Mouse (Mus musculus): ENCODE results near the gene Ncl. TPM values are rescaled to one million over a fixed set of nuclear protein-coding genes. Genes with fewer than 3 reads are reported as not detected.

Gene Ncl
- polyA plus RNA-seq, 1 experiment from 2014 or later, result 337 TPM

DNA sequence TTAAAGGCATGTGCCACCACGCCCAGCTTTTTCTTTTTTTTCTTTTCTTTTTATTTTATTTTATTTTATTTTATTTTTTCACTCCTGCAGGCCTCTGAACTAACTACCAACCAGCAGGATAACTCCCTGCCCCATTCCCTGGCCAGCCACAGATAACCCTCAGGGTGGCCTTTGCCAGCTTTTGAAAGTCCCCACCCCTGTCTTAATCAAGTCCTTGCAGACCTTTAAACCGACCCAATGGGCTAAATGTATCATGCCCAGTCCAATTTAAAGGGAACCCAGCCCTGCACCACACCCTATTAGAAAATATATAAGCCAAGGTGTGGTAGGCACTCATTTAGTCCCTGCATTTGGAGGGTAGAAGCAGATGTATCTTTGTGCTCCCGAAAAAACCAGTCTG is 46.9 kb downstream of the Ncl start:
- ATAC-seq (ENCODE audit: insufficient number of reproducible peaks, low FRiP score), result no peak
- Histone ChIP-seq H3K9ac (no peak overlapping the region), H3K4me1 (replicated peaks) (peaks cover 9% of the 10 kb centered on the region), H3K36me3 (no peaks in the 10 kb centered on the region), H3K27me3 (replicated peaks) (peaks cover 16% of the 10 kb centered on the region; the same call in 1 of the 2 replicates), H3K4me2 (no peak overlapping the region), H3K9me3 (replicated peaks) (0 out of 2 replicates have a peak, but pooled peaks cover 3% of the 10 kb centered on the region), H3K27ac (ENCODE audit: poor library complexity, severe bottlenecking) (no peak overlapping the region), H3K4me3 (no peak overlapping the region)
- 70% methylated on average over 3 of the region's 3 CpGs for WGBS

DNA sequence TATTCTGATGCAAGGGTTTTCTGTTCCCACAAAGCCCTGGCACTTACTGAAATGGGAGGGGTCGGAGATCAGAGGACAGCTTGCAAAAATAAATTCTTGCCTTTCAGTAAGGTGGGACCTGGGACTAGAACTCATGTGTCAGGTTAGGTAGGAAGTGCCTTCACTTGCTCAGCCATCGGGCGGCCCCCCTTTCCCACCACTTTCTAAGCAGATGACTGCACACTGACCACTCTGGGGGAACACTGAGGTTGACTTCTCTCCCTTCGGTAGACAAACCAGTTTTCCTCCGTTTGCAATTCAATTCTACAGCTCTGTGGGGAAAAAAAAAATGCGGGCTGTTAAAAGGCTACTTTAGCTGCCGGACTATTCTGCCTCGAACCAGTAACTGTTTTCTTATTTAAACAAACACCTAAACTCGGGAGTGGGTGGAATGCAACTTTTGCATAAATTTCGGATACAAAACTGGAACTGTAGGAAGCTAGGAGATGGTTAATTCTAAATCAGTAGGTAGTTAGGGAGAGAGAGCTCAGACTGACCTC is 47.7 kb downstream of the Ncl start:
- Histone ChIP-seq H3K9me3 (replicated peaks) (0 out of 2 replicates have a peak, but pooled peaks cover 3% of the 10 kb centered on the region), H3K27ac (ENCODE audit: poor library complexity, severe bottlenecking) (no peak overlapping the region), H3K36me3 (no peaks in the 10 kb centered on the region), H3K4me2 (no peak overlapping the region), H3K27me3 (replicated peaks) (peaks cover 23% of the 10 kb centered on the region; the same call in 1 of the 2 replicates), H3K9ac (no peak overlapping the region), H3K4me1 (replicated peaks) (peaks cover 9% of the 10 kb centered on the region), H3K4me3 (no peak overlapping the region)
- no peak for ATAC-seq (ENCODE audit: insufficient number of reproducible peaks, low FRiP score)
- 42% methylated on average over 10 of the region's 10 CpGs for WGBS

DNA sequence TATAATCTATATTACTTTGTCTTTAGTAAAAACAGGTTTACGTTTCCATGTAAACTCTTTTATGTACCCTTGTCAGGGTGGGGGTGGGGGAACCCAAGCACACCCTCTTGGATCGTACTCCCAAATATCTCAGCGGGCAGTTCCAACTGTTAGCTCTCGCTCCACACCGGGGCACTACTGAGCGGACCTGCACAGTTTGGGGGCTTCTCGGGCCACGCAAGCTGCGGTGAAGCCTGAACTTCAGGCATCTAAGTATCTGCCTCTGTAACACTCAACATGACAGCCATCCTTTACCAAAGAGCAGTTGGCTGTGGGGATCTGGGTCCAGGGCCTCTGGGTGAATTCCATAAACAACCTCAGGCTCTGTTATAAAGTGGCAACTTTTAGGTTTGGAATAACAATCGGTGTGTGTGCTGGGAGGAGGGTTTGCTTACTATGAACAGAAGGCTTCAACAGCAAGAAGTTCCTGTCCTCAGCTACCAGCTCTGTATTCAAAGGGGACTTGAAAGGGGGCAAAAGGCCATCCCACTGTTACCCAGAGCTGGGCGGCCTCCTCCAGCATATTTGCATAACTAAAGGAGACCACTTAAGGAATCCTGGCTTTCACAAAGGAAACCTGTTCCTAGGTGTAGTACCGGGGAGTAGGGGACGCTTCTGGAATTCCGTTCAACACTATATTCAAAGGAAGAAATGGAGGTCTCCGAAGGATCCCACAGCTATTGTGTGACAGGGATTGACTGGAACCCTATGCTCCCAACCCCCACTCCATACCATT is 48.5 kb downstream of the Ncl start:
- 44% methylated on average over 15 of the region's 15 CpGs for WGBS
- no peak overlapping the region for H3K4me3 ChIP-seq
- no peaks in the 10 kb centered on the region for H3K36me3 ChIP-seq
- no peak overlapping the region for H3K4me2 ChIP-seq
- peaks cover 31% of the 10 kb centered on the region; the same call in 1 of the 2 replicates for H3K27me3 ChIP-seq (replicated peaks)
- H3K9ac ChIP-seq, result no peak overlapping the region
- 0 out of 2 replicates have a peak, but pooled peaks cover 3% of the 10 kb centered on the region for H3K9me3 ChIP-seq (replicated peaks)
- no peak for ATAC-seq (ENCODE audit: insufficient number of reproducible peaks, low FRiP score)
- peaks cover 9% of the 10 kb centered on the region for H3K4me1 ChIP-seq (replicated peaks)
- no peak overlapping the region for H3K27ac ChIP-seq (ENCODE audit: poor library complexity, severe bottlenecking)

DNA sequence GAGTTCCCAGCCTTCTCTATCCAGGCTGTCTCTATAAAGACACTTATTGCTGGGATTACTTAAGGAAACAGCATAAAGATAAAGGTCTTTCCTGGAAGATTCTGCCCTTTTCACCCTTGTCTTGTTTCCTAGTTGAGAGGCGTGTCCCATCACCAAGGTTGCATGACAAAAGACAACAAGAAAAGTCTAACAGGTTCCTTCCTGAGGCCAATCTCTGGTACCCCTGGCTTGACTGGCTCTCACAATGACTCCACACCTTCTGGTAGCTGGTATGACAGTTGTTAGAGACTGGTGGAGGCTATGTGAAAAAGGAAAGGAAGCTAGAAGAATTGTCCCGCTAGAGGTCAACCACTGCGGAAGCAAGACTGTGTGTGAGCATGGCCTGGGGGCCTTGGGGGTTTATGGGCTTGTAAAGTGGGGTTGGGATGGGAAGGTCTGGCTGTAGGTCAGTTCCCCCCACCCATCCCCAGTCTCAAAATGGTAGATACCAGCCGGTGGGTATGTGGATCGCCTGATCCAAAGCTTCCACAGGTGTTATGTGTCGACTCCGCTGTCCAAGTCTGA is 49.8 kb downstream of the Ncl start:
- H3K27ac ChIP-seq (ENCODE audit: poor library complexity, severe bottlenecking), result no peak overlapping the region
- ATAC-seq (ENCODE audit: insufficient number of reproducible peaks, low FRiP score), result no peak
- no peak overlapping the region for H3K4me3 ChIP-seq
- no peak overlapping the region for H3K9ac ChIP-seq
- H3K27me3 ChIP-seq (replicated peaks), result peaks cover 44% of the 10 kb centered on the region
- peaks cover 9% of the 10 kb centered on the region for H3K4me1 ChIP-seq (replicated peaks)
- 84% methylated on average over 7 of the region's 7 CpGs for WGBS
- no peaks in the 10 kb centered on the region for H3K36me3 ChIP-seq
- 0 out of 2 replicates have a peak, but pooled peaks cover 3% of the 10 kb centered on the region for H3K9me3 ChIP-seq (replicated peaks)
- no peak overlapping the region for H3K4me2 ChIP-seq

DNA sequence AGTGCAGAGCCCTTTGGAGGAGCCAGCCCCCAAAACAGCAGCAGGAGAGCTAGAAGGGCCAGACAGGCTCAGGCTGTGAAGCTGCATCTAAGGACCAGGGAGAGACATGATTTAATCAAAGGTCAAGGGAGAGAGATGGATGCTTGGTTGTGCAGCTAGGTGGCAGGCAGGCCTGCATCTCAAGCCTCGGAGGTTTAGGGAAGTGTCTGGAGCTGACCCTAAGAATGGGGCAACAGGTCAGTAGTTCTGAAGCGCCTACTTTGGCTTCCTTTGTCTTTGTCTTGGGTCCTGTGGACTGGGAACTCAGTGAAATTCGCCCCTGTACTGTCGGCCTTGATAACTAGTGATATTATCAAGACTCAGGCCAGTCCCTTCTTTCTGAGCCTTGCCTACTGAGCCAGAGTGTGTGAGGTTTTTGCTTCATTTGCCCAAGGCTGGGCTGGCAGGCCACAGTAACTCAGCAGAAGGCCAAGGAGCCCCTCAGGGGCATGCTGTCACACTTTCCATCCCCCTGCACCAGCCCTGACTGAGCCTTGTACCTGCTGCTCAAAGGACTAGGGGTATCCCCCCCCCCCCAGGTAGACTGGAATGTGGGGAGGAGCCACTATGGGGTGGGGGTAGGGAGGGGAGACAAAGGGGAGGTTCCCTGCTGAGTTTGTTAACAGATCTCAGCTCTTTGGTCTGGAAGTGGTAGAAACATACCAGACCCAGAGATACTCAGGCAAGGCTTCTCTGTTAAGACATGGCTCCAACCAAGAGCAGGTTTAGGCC is 51.1 kb downstream of the Ncl start:
- Histone ChIP-seq H3K4me3 (no peak overlapping the region), H3K27ac (ENCODE audit: poor library complexity, severe bottlenecking) (no peak overlapping the region), H3K9ac (no peak overlapping the region), H3K4me2 (no peak overlapping the region), H3K4me1 (replicated peaks) (peaks cover 12% of the 10 kb centered on the region), H3K27me3 (replicated peaks) (peaks cover 50% of the 10 kb centered on the region), H3K9me3 (replicated peaks) (0 out of 2 replicates have a peak, but pooled peaks cover 3% of the 10 kb centered on the region), H3K36me3 (no peaks in the 10 kb centered on the region)
- ATAC-seq (ENCODE audit: insufficient number of reproducible peaks, low FRiP score), result no peak
- 41% methylated on average over 4 of the region's 4 CpGs for WGBS

DNA sequence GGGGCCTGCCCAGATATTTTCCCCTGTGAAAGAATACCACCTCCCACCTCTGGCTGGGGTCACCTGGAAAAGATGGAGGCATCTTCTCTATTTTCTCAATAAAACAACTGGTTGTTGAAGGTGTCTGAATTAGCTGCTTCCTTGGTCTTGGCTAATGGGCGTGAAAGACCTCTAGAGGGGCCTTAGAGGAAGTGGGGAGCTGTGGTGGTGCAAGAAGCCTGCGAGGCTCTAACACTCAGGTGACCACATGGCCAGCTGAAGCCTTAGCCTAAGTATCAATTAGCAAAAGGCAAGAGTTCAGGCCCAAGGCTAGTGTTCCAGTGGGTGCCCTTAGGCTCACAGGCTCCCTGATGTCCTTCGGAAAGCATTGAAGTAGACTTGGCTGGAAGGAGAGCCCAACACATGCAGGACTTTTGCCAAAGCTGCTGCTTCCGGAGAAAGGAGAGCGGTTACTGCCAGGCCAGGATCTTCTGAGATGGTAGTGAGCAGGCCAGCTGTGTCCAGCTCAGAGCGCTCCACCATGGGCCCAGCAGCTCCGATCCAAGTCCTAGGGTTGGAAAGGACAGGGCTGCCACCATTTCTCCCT is 51.9 kb downstream of the Ncl start:
- peaks cover 56% of the 10 kb centered on the region for H3K27me3 ChIP-seq (replicated peaks)
- ATAC-seq (ENCODE audit: insufficient number of reproducible peaks, low FRiP score), result no peak
- no peak overlapping the region for H3K4me3 ChIP-seq
- 81% methylated on average over 7 of the region's 7 CpGs for WGBS
- H3K4me1 ChIP-seq (replicated peaks), result peaks cover 17% of the 10 kb centered on the region
- 0 out of 2 replicates have a peak, but pooled peaks cover 3% of the 10 kb centered on the region for H3K9me3 ChIP-seq (replicated peaks)
- H3K9ac ChIP-seq, result no peak overlapping the region
- no peak overlapping the region for H3K4me2 ChIP-seq
- no peaks in the 10 kb centered on the region for H3K36me3 ChIP-seq
- no peak overlapping the region for H3K27ac ChIP-seq (ENCODE audit: poor library complexity, severe bottlenecking)

DNA sequence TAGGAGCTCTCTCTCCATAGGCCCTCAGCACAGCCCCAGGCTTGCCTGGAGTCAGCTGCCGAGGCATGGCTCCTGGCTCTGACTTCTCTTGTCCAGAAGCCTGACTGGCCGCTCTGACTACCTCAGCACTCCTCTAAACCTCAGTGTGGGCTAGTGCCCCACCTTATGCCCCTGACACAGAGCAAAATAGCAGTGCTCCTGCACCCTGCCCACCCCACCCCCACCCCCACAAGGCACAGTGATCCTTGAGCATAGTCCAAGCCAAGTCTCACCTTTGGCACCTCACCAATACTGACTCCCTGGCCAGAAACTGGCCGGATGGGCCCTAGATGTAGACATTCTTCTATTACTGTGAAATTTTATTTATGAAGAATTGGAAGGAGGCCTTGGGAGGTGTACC is 52.5 kb downstream of the Ncl start:
- 0 out of 2 replicates have a peak, but pooled peaks cover 3% of the 10 kb centered on the region for H3K9me3 ChIP-seq (replicated peaks)
- H3K4me3 ChIP-seq, result no peak overlapping the region
- no peak overlapping the region for H3K27ac ChIP-seq (ENCODE audit: poor library complexity, severe bottlenecking)
- ATAC-seq (ENCODE audit: insufficient number of reproducible peaks, low FRiP score), result 0 out of 2 replicates have a peak, but pooled peaks have one; percentile 4
- no peak overlapping the region for H3K9ac ChIP-seq
- 72% methylated on average over 3 of the region's 3 CpGs for WGBS
- H3K27me3 ChIP-seq (replicated peaks), result peaks cover 59% of the 10 kb centered on the region
- no peak overlapping the region for H3K4me2 ChIP-seq
- peaks cover 17% of the 10 kb centered on the region for H3K4me1 ChIP-seq (replicated peaks)
- H3K36me3 ChIP-seq, result no peaks in the 10 kb centered on the region

DNA sequence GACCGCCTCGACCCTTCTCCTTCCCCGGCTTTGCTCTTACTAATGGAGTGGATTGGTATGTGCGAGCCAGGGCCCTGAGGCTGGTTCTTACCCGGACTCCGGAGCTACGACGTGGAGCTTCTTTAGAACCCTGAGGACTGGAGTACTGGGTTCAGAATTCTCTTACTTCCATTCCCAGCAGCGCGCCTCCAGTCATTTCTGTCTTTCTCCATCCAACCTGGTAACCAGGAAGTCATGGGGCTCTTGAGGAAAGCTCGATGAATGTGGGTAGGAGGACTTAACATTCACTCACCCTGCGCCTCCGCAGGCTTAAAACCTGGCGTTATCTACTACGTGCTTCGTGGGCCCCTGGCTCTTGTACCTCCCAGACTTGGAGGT is 55.3 kb downstream of the Ncl start:
- no peak for ATAC-seq (ENCODE audit: insufficient number of reproducible peaks, low FRiP score)
- H3K9ac ChIP-seq, result peak overlapping the region; percentile 55
- H3K27ac ChIP-seq (ENCODE audit: poor library complexity, severe bottlenecking), result no peak overlapping the region
- peaks cover 11% of the 10 kb centered on the region; the same call in 1 of the 2 replicates for H3K4me1 ChIP-seq (replicated peaks)
- H3K4me2 ChIP-seq, result peak overlapping the region; percentile 96
- peaks cover 64% of the 10 kb centered on the region for H3K27me3 ChIP-seq (replicated peaks)
- peak overlapping the region; percentile 64 for H3K4me3 ChIP-seq
- 1% methylated on average over 16 of the region's 16 CpGs for WGBS
- no peaks in the 10 kb centered on the region for H3K9me3 ChIP-seq (replicated peaks)
- H3K36me3 ChIP-seq, result no peaks in the 10 kb centered on the region

DNA sequence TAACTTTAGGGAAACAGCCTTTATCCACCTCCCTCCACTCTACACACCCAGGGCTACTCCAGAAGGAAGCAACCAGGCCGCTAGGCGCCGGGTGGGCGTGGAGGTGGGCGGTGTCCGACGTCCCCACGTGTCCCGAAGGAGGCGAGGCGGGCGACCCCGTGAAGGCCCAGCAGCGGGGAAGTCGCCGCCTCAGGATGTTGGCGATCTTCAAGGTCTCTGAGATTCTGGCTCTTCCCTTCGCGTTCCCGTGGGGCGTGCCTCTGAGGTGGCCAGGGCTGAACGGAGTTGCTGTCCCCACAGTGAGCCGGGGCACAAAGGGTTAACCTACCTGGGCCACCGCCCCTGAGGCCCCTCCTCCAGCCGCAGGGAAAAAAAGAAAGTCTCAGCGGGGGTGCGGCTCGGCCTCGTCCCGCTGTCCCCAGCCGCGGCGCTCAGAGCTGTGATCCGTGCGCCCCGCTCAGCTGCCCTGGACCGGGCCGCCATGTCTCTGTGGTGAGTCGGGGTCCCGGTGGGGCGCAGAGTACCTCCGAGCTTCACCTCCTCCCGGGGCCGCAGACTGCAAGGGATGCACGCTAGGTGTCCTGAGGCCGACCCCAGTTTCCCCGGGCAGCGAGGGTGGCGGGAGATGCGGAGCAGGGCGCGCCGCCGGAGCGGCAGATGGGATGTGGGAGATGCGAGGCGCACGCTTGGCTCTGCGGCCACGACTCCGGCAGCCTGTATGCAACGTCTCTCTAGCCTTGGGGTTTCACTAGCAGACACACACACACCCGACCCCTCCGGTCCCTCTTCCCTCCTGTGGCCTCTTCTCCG is 55.9 kb downstream of the Ncl start:
- ATAC-seq (ENCODE audit: insufficient number of reproducible peaks, low FRiP score), result peak; percentile 48; the same call in 1 of the 2 replicates
- Histone ChIP-seq H3K36me3 (no peaks in the 10 kb centered on the region), H3K27ac (ENCODE audit: poor library complexity, severe bottlenecking) (no peak overlapping the region), H3K9ac (peak overlapping the region; percentile 55), H3K4me1 (replicated peaks) (peaks cover 11% of the 10 kb centered on the region; the same call in 1 of the 2 replicates), H3K9me3 (replicated peaks) (no peaks in the 10 kb centered on the region), H3K4me3 (peak overlapping the region; percentile 64), H3K27me3 (replicated peaks) (peaks cover 64% of the 10 kb centered on the region), H3K4me2 (peak overlapping the region; percentile 96)
- WGBS, result under 1% methylated on average over 65 of the region's 65 CpGs

DNA sequence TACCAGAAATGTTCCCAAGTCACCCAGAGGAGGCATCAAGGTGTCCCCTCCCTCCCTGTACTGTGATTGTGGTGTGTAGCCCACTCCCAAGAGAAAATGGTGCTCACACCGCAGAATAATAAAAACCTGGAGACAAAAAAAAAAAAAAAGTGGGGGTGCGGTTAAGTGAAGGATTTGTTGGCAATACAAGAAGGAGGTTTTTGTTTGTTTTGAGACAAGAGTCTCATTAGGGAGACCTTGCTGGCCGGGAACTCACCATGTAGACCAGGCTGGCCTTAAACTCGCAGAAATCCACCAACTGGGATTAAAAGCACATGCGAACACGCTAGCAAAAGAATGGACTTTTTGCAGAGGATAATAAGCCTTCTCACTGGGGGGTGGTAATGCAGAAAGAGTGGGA is 56.7 kb downstream of the Ncl start, which contains the start of gene B3gnt7:
Gene B3gnt7 (plus strand): TSS at position 301 of the 400 bp plus-strand sequence.
- Histone ChIP-seq H3K9ac (peak within 1 kb of the TSS; percentile 55), H3K27me3 (replicated peaks) (peaks cover 63% of the 10 kb centered on the region), H3K4me3 (peak within 1 kb of the TSS; percentile 64), H3K27ac (ENCODE audit: poor library complexity, severe bottlenecking) (no peak within 1 kb of the TSS), H3K9me3 (replicated peaks) (no peaks in the 10 kb centered on the region), H3K36me3 (no peaks in the 10 kb centered on the region), H3K4me2 (peak within 1 kb of the TSS; percentile 96), H3K4me1 (replicated peaks) (peaks cover 11% of the 10 kb centered on the region; the same call in 1 of the 2 replicates)
- WGBS, result 38% methylated on average over 6 of the region's 6 CpGs
- no peak for ATAC-seq (ENCODE audit: insufficient number of reproducible peaks, low FRiP score)
